Mouse (Mus musculus) layer of hippocampus, postnatal 25 days (tissue): ENCODE results near the gene Ankrd31. TPM values are rescaled to one million over a fixed set of nuclear protein-coding genes. Genes with fewer than 3 reads are reported as not detected.
A peak's percentile ranks its signal among the peaks of the same experiment; 100 is the strongest.
"Not testable (repeated sequence)": the region's sequence is repeated elsewhere in the genome, so short reads cannot be mapped to it uniquely, and the experiment has no call there.

ENCODE experiments used
- DNase-seq, 2 experiments: peaks; one replicate each; pipeline ENCODE4 v3.0.0; 2022; ENCODE audit warnings: mixed read lengths in 2 of 2, low spot score in 1 of 2; ENCODE audit errors: extremely low spot score in 1 of 2
- total RNA-seq, 2 experiments: library from RNA; stranded (reverse); gene quantifications; 2 replicates each; pipeline ENCODE4 v1.2.3; 2021

The Ankrd31 gene
- total RNA-seq, 2 experiments from 2014 or later = 0.22 to 0.77 TPM

GRCm38 (mm10) chr13:96936173-96936777, 188.2 kb downstream of the Ankrd31 start:
- no peak for DNase-seq

GRCm38 (mm10) chr13:96937059-96937558, 189.0 kb downstream of the Ankrd31 start:
- no peak for DNase-seq

- DNase-seq = no peak
These were observed 191.6 kb downstream of the Ankrd31 start for GRCm38 (mm10) chr13:96939680-96940079.

- not testable (repeated sequence) for DNase-seq
These were observed 193.4 kb downstream of the Ankrd31 start for GRCm38 (mm10) chr13:96941481-96941880.

GRCm38 (mm10) chr13:96943571-96943970, 195.5 kb downstream of the Ankrd31 start:
- peak in 1 of 2 experiments; percentile 57 for DNase-seq

GRCm38 (mm10) chr13:96945748-96946147, 197.7 kb downstream of the Ankrd31 start:
- no peak for DNase-seq

GRCm38 (mm10) chr13:96947722-96948121, 199.7 kb downstream of the Ankrd31 start:
- DNase-seq = no peak

- DNase-seq = no peak
These were observed 203.8 kb downstream of the Ankrd31 start for GRCm38 (mm10) chr13:96951880-96952279.

GRCm38 (mm10) chr13:96956466-96956865, 208.4 kb downstream of the Ankrd31 start:
- DNase-seq = no peak

Other genes with a start within 250 kb of the Ankrd31 start
- 10 to 100 TPM in 1 of 2 experiments, 1 to 10 TPM in 1; 9.7 to 14.7 TPM for gene Polk, start 205.7 kb upstream of the Ankrd31 start, total RNA-seq
- gene Col4a3bp, start 205.7 kb upstream of the Ankrd31 start, total RNA-seq = 10 to 100 TPM; 61.4 to 61.8 TPM
- 100 to 1,000 TPM; 135 to 145 TPM for gene Hmgcr, start 77.3 kb upstream of the Ankrd31 start, total RNA-seq
- gene Gcnt4, start 176.4 kb downstream of the Ankrd31 start, total RNA-seq = 1 to 10 TPM; 1.6 to 2.4 TPM